Mouse (Mus musculus) gastrocnemius, postnatal 10 days (tissue): ENCODE measurements around the gene Ypel3. TPM values are rescaled to one million over a fixed set of nuclear protein-coding genes. Genes with fewer than 3 reads are reported as not detected.

Experiments
- DNase-seq: peaks from one replicate; pipeline ENCODE4 v3.0.0; 2021; ENCODE audit warnings: mixed read lengths
- total RNA-seq, 2 experiments: library from RNA; stranded (reverse); gene quantifications; 2 replicates each; pipeline ENCODE4 v1.2.3; 2021

The Ypel3 gene
- total RNA-seq, 2 experiments from 2014 or later = 56.3 to 62.9 TPM

GRCm38 (mm10) chr7:126815726-126816222, 39.0 kb downstream of the Ypel3 start:
- no peak for DNase-seq

DNA sequence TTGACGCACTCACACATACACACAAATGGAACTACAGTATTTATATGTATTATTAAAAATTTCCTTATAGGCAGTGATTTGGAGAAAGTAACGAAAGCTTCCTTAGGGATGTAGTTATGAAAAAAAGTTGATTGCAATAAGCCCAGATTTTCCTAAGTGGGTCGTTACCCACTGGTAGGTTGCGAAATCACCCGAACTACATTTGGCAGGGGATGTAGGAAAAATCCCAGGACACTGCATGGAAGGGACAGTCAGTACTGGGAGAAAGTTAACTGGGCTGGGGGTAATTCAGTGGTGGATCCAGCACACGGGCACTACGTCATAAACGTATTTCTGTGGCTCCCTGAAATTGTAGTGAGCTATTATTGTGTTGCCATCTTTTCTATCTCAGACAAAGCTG, 39.7 kb downstream of the Ypel3 start:
- DNase-seq = no peak

- no peak for DNase-seq
Observed at GRCm38 (mm10) chr7:126817595-126817994, 40.8 kb downstream of the Ypel3 start.

DNA sequence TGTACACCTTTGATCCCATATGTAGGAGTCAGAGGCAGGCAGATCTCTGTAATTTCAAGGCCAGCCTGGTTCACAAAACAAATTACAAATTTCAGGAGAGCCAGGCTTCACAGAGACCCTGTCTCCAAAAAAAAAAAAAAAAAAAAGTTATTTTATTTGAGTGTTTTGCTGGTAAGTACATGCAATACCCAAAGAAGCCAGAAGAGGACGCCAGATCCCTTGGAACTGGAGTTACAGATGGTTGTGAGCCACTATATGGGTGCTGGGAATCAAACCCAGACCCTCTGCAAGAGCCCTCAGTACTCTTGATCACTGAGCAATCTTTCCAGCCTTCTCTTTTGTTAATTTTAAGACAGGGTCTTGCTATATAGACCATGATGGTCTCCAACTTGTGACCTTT, 42.1 kb downstream of the Ypel3 start:
- no peak for DNase-seq

- peak; percentile 86 for DNase-seq
Observed at GRCm38 (mm10) chr7:126821835-126822511, 45.2 kb downstream of the Ypel3 start.

DNA sequence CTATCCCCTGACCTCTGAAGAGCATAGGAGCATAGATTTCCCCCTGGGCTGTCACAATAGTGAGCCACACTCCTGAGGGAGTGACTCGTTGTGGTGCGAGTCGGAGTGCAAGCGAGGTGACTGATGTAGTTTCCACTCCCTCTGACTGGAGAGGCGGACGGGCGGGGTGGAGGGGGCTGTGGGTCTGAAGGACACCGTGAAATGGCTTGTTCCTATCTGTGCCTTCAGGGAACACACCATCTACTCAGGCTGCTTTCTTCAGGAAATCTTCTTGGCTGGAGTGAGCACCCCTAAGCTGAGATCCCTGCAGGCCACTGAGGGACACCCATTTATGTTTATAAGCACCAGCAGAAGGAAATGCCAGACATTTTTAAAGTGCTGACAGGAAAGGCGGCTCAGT, 46.0 kb downstream of the Ypel3 start:
- DNase-seq = no peak

DNA sequence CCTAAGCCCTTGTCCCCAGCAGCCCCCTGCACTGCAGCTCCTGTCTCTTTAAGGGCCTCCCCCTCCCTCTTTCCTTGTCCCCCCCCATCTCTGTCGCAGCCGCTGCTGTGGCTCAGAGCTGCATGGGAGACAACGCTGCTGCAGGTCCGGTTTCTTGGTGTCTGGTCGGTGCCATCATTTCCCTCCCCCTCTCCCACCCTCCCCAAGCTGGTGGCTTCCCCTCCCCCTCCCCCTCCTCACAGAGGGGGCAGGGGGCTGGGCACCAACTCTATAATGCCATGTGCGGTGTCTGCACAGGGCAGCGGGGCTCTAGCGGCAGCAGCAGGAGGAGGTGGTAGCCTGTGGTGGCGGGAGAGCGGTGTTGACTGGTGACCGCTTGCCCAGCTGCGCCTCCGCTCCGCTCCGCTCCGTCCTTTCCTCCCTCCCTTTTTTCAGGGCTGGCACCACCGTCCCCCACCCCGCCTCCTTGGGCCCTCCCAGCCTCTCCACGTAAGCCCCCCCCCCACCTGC, 46.5 kb downstream of the Ypel3 start:
- no peak for DNase-seq

GRCm38 (mm10) chr7:126823940-126824339, 47.2 kb downstream of the Ypel3 start:
- no peak for DNase-seq

DNA sequence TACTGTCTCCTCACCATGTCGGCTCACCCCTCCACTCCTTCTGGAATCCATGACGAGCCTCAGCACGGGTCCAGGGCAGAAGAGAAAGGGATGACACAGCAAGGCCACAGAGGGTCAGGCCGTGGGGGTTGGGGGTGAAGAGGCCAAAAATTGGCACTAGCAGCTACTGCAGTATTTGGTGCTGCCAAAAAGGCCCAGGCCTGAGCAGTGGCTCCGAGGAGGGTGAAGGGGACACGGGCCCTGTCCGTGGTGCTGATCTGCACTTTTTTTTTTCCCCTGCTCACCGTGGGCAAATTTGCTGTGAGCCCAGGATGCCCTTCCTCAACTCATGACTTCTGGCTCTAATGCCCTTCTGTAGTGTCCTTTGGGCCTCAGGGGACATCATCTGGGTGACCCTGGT, 48.6 kb downstream of the Ypel3 start:
- DNase-seq = no peak

GRCm38 (mm10) chr7:126825952-126826351, 49.2 kb downstream of the Ypel3 start:
- no peak for DNase-seq

Other genes with a start within 250 kb of the Ypel3 start
- 100 to 1,000 TPM; 147 to 153 TPM for gene Eif3c, start 210.5 kb upstream of the Ypel3 start, total RNA-seq
- 1 to 10 TPM in 1 of 2 experiments, under 1 TPM in 1; 0.59 to 1.0 TPM for gene Apobr, start 192.0 kb upstream of the Ypel3 start, total RNA-seq
- gene Cln3, start 191.1 kb upstream of the Ypel3 start, total RNA-seq = 10 to 100 TPM in 1 of 2 experiments, 1 to 10 TPM in 1; 6.3 to 14.3 TPM
- gene Il27, start 182.0 kb upstream of the Ypel3 start, total RNA-seq = not detected
- gene Nupr1, start 146.1 kb upstream of the Ypel3 start, total RNA-seq = 10 to 100 TPM; 19.0 to 25.3 TPM
- gene Sgf29, start 127.6 kb upstream of the Ypel3 start, total RNA-seq = 10 to 100 TPM; 21.9 to 22.9 TPM
- 10 to 100 TPM; 13.8 to 24.7 TPM for gene Sult1a1, start 100.5 kb upstream of the Ypel3 start, total RNA-seq
- gene Bola2, start 81.6 kb upstream of the Ypel3 start, total RNA-seq = 10 to 100 TPM; 53.6 to 54.4 TPM
- gene Slx1b, start 81.2 kb upstream of the Ypel3 start, total RNA-seq = 1 to 10 TPM; 4.2 to 6.1 TPM
- gene Coro1a, start 69.2 kb upstream of the Ypel3 start, total RNA-seq = 1 to 10 TPM; 5.0 to 7.0 TPM
- 10 to 100 TPM; 43.7 to 54.7 TPM for gene Mapk3, start 17.4 kb upstream of the Ypel3 start, total RNA-seq
- gene Gdpd3, start 10.6 kb upstream of the Ypel3 start, total RNA-seq = 1 to 10 TPM; 1.0 to 4.0 TPM
- gene Tbx6, start 4.5 kb downstream of the Ypel3 start, total RNA-seq = under 1 TPM; 0.38 to 0.75 TPM
- 10 to 100 TPM; 44.2 to 48.8 TPM for gene Ppp4c, start 15.5 kb downstream of the Ypel3 start, total RNA-seq
- gene Fam57b, start 20.7 kb downstream of the Ypel3 start, total RNA-seq = 10 to 100 TPM; 10.3 to 10.5 TPM
- gene 4930451I11Rik, start 54.7 kb downstream of the Ypel3 start, total RNA-seq = not detected
- gene Doc2a, start 70.5 kb downstream of the Ypel3 start, total RNA-seq = under 1 TPM; 0.14 to 0.68 TPM
- 10 to 100 TPM; 11.9 to 18.1 TPM for gene Hirip3, start 85.0 kb downstream of the Ypel3 start, total RNA-seq
- 10 to 100 TPM; 18.6 to 23.6 TPM for gene Ino80e, start 85.4 kb downstream of the Ypel3 start, total RNA-seq
- 10 to 100 TPM; 40.2 to 52.3 TPM for gene Taok2, start 107.7 kb downstream of the Ypel3 start, total RNA-seq
- gene Tmem219, start 146.0 kb downstream of the Ypel3 start, total RNA-seq = 10 to 100 TPM; 16.2 to 17.3 TPM
- 1 to 10 TPM; 3.7 to 5.0 TPM for gene Kctd13, start 151.9 kb downstream of the Ypel3 start, total RNA-seq
- gene Asphd1, start 172.6 kb downstream of the Ypel3 start, total RNA-seq = under 1 TPM in 1 of 2 experiments, not detected in 1; 0.35 TPM
- gene Sez6l2, start 173.6 kb downstream of the Ypel3 start, total RNA-seq = 10 to 100 TPM in 1 of 2 experiments, 1 to 10 TPM in 1; 5.9 to 10.5 TPM
- 10 to 100 TPM; 38.3 to 39.9 TPM for gene Cdipt, start 199.0 kb downstream of the Ypel3 start, total RNA-seq
- under 1 TPM; 0.42 to 0.45 TPM for gene Cdiptos, start 199.1 kb downstream of the Ypel3 start, total RNA-seq
- 10 to 100 TPM; 23.3 to 28.3 TPM for gene Mvp, start 237.7 kb downstream of the Ypel3 start, total RNA-seq
- gene Pagr1b, start 239.5 kb downstream of the Ypel3 start, total RNA-seq = 1 to 10 TPM in 1 of 2 experiments, not detected in 1; 1.5 TPM
- 1 to 10 TPM; 2.5 to 8.2 TPM for gene Pagr1a, start 240.4 kb downstream of the Ypel3 start, total RNA-seq
- gene Gm42742, start 244.1 kb downstream of the Ypel3 start, total RNA-seq = 10 to 100 TPM; 17.5 to 23.1 TPM
- 1 to 10 TPM; 1.9 to 4.6 TPM for gene Prrt2, start 244.3 kb downstream of the Ypel3 start, total RNA-seq